Mouse (Mus musculus) adrenal gland, adult 8-10 months (tissue): ENCODE results near the gene Acvr1. TPM values are rescaled to one million over a fixed set of nuclear protein-coding genes. Genes with fewer than 3 reads are reported as not detected.

ENCODE experiments used
- DNase-seq: peaks from one replicate; pipeline ENCODE4 v3.0.0; 2022
- total RNA-seq, 4 experiments: library from RNA; stranded (reverse); gene quantifications; 2 replicates each; pipeline ENCODE4 v1.2.4; 2022

The Acvr1 gene
- total RNA-seq, 4 experiments from 2014 or later = 32.9 to 91.3 (median 59.6) TPM

DNA sequence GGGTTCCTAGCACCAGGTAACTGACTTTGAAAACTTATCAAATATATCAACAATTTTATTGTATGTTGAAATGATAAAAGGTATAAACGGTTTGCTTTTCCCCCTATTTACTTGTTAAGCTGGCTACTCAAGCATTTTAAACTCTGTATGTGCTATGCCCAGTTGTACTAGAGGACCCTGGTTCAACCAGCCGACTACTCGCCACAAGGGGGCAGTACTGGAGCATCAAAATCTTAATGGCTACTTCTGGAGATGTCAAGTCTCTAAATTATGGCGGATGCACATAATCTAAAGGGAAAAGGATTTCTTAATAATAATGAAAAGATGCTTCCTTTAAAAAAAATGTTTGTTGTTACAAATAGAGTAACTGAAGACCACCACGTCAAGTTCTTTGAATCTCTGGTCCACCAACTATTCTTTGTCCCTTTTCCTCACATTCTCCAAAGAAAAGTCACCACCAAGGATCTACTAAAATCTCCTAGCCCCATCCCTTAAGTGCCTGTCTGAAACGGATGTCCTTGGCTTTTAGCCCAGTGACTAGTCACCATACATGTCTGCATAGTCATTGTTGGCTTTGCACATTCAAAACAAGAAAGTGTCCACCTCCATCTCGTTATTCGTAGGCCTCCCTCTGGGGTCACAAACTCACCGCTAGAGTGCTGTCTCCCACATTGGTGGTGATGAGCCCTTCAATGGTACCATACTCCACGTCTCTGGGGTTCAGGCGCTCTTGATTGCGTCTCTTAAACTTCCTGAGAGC, 89.8 kb downstream of the Acvr1 start:
- DNase-seq = peak; percentile 75

DNA sequence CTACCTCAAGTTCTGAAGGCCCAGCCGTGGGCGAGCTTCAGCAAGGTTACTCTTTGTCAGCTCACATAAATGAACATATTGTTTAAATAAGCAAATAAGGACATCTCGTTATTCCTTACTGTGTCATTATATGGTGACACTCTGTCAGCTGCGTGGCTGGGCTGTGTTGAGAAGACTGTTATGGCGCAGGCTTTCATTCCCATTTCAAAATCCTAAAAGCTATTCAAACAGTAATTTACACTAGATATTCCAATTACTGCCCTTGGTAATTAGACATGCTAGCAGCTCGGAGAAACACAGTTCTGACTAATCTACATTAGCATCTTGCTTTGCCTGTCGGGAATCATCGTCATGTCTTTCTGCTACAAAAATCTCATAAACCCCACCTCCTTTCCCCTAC, 91.4 kb downstream of the Acvr1 start:
- DNase-seq = no peak

DNA sequence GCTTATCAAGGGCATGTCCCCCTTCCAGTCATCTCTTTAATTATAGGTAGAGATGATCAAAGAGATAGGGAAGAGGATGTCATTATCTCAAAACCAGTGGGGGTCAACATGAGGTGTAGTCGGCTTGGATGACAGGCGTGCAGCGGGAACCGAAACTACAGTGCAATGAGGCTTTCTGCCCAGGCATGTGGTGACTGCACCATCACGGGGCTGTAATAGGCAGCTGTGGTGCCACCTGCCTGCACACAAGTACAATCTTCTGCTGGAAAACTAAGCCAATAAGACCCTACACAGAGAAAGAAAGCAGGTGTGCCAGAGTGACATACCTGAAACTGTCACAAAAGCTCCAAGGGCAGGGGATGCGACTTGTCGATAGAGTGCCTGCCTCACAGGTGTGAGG, 96.7 kb downstream of the Acvr1 start:
- no peak for DNase-seq

DNA sequence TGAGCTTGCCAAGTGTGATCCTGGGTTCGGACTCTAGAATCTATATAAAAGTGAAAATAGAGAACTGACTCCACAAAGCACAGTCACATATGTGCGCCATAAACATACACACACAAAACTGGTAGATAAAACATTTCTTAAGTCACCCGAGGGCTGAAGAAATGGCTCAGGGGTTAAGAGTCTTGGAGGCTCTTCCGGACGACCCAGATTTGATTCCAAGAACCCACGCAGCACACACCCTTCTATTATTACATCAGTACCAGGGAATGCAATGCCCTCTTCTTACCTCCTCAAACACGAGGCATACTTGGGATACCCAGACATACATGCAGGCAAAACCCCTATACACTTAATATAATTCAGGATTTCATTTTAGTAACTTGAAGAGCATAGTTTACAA, 97.1 kb downstream of the Acvr1 start, which contains the start of gene Gm17409:
Gm17409 (plus strand) TSS at position 301 of the 400 bp plus-strand sequence.
- DNase-seq = no peak

DNA sequence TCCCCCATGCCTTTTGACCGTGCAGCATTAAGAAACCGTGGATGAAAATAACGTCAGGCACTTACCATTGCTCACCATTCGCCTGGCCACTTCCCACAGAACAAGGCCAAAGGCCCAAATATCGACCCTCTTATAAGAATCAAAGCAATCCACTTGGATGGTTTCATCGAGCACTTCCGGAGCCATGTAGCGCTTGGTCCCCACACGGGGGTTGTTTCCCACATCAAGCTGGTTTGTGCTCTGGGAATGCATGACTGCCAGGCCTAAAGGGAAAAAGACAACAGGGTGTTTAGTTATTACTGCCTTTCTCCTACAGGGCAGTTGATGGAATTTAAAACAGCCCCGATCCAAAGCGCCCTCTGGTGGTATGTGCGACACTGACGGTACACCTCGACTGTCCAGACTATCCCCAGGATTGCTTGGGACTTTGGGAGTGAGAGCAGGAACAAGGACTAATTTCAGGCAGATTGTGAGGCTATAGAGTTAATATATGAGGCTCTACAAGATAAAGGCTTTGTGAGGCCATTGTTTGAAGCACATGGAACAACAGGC, 108.1 kb downstream of the Acvr1 start:
- DNase-seq = peak; percentile 25

DNA sequence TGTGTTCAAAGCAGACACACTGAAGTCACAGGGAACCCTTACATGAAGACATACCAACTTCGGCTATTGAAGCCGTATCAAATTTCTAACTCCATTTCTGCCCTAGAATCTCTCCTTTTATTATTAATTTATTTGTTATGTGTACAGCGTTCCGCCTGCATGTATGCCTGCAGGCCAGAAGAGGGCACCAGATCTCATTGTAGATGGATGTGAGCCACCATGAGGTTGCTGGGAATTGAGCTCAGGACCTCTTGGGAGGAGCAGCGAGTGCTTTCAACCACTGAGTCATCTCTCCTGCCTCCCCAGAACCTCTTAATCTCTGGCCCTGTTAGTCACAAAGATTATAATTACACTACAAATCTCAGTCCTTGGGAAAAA, 109.5 kb downstream of the Acvr1 start:
- DNase-seq = no peak

DNA sequence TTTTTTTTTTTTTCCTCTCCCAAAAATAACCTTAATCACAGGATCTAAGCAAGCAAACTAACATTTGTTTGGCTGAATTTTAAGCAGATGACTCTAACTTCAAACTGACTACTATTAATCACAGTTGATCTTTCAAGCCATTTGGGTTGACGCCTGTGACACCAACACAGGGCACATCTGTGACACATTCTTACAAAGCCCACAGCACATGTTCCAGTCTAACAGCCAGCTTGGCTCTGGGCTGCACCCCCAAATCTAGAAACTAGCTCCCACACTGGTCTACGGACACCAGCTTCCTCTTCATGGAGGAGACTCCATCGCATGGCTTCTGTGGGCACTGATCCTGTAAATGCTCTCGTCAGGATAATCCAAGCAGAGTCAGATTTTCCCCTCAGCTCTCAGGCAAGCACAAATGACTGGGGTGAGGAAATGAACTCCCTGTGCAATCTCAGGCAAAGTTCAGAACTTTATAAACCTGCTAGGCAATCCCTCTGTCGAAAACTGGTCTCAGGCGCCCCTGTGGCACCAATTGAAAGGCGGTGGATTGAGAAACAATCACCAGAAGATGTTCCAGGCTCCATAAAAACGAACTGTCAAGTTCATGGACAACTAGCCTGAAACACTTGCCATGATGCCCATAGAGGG, 110.0 kb downstream of the Acvr1 start:
- DNase-seq = peak; percentile 21

DNA sequence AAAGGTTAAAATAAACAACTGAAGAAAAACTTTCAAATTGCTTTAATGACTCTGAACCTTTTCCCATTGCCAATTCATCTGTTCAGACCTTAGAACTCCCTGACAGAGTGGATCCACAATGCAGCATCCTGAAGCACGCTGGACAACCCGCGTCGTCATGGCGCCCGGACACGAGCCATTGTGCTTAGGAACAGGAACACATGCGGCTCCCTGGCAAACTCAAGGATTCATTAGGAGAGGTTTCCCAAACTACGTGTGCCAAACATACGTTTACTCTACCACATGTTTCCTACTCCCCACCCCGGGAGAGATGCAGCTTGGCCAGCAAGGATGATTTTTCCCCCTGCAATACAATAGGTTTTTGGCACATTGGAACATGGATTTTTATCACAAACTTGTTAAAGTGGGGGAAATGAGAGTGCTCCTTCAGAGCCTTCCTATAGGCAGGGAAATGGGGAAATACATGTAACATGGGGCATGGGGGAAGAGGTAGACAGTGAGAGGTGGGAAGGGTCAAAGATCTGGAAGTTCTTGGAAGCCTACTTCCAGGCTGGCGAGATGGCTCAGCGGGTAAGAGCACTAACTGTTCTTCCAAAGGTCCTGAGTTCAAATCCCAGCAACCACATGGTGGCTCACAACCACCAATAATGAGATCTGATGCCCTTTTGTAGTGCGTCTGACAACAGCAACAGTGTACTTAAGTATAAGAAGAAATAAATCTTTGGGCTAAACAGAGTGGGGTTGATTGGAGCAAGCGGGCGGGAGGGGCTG, 112.7 kb downstream of the Acvr1 start:
- DNase-seq = no peak

DNA sequence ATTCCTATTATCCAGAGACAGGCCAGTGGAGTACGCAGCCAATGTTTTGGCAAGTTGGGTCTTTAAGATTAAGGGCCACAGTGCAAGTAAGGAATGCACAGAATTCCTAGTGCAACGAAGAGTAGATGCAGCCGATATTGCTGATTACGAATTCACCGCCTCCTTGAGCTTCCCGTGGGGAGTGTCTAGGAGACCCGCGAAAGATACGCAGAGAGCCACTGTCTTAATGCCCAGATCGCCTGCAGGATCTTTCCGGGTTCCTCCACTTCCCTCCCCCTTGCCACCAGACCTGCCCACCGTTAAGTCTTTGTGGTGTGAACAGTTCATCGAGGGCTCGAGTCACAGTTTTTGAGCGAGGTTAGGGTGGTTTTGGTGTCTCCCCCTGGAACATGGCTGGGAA, 120.0 kb downstream of the Acvr1 start:
- no peak for DNase-seq

DNA sequence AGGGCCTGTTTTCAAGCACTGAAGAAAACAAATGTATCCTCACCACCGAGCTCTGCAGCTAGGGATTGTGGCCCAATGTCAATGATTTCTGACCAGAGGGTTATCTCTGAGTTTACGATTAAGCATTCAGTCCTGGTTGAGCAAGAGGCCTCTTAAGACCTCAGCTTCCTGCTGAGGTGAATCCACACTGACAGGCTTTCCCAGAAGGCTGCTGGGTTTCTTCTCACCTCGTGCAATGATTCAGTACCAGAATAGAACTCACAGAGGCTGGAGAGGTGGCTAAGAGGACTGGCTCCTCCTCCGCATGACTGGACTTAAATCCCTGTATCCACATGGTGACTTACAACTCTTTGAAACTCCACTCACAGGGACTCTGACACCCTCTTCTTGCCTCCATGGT, 123.8 kb downstream of the Acvr1 start:
- DNase-seq = no peak

DNA sequence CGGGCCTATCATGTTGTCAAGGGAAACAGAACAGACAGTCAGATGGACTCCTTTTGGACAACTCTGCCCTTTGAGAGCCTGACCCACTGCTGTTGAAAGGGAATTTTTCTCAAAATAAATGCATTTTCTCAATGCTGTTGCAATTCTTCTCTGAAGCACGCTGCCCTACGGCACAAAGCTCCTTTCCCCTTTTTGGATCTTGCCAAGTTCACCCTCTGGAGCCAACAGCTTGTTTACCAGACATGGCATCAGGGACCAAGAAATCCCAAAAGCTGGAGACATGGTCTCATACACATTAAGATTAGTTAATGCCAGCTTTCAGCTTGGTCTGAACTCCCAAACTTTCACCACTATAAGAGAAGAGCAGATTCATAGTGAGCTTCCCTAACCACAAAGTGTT, 130.0 kb downstream of the Acvr1 start:
- no peak for DNase-seq

DNA sequence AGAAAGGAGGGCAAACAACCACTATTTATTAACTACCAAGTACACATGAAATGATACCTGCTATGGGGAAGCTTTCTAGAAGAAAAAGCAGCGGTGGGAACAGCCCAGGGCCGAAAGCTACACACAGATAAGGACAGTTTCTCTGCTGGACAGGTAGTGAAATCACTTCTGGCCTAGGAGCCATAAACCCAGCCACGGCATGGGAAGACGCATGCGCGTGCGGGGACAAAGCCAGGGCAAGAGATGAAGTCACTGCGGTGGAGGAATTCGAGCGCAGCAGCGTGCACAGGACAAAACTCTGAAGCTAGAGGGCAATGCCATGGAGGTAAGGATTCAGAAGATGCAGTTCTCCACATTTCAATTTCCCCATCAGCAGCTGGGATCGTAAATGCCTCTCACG, 131.4 kb downstream of the Acvr1 start:
- no peak for DNase-seq

DNA sequence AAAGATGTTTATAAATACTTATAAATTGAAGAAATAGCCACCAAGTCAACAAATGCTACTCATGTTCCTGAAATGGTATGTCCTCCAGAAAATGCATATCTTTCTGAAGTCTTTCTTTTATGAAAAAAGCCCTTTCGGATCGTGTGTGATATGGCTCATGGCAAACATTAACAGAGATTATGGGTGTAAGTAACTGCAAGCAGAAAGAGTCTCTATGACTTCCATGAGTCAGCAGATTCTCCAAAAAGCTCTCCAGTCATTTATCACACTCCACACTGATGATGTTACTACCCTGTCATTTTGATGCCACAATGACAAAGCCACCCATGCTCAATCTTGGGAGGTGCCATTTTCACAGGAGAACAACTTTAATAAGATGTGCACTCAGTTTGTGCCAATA, 132.5 kb downstream of the Acvr1 start:
- no peak for DNase-seq

DNA sequence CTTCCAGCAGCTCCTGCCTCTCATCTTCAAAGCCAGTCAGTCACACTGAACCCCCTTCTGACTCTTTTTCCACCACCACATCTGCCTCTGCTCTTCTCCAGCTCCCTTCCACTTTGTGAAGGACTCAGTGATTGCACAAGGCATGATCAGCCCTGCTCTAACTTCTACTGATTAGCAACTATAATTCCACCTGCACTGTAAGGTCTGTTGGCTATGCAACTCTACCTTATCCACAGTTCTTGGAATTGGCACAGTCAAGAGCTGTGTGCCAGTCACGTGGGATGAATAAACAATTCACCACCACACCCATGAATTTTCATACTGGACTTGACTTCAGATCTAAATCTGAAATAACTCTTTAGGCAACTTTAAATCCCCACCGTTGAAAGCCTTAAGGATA, 133.6 kb downstream of the Acvr1 start:
- no peak for DNase-seq

DNA sequence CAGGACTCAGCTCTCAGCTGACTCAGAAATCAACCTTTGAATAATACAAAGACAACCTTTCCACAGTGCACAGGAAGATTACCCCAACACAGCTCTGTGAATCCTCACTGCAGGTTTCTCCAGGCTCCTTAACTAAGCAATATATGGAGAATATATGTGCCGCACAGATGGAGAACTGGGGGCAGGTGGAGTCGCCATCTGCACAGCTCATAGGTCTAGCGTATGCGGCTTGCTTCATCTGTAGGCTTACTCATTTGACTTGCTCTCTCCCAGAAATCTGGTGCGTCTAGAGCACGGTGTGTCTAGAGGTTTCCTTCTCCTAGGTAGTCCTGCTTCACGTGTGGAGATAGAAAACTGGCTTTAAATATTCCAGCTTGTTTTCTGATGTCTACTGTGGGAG, 134.7 kb downstream of the Acvr1 start:
- no peak for DNase-seq

DNA sequence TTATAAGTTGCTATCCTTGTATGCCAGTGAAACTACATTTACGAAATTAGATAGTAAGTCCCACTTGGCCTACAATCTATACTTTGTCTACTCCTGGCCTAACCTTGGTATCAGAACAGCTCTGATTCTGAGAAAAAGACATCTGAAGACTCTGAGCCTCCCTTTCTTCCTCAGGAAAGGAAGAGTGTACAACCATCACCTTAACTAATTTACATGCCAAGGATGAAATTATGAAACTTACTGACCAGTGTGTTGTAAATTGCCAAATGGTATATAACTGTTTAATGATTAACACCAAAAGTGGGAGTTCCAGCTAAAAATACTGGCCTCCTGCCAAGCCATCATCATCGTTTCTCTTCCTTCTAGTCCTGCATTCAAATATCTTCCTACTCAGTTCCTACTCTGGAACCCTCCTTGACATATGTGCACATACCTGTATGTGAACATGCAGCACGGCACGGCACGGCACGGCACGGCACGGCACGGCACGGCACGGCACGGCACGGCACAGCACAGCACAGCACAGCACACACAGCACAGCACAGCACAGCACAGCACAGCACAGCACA, 141.4 kb downstream of the Acvr1 start:
- DNase-seq = no peak

DNA sequence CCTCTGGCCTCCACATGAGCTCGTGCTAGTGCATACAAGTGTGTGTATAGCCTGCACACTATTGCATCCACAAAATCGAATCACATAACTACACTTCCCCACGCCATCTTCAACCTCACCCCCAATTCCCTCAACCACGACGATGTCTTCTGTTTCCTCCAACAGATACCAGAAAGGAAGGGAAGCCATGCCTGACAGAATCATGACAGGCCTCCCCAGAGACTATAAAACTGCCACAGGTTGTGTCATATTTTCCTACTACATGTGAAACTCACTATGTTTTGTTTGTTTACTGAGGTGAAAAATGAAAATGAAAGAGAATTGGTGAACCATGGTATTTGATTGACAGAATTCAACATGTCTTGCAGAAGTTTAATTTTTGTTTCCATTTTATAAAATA, 143.6 kb downstream of the Acvr1 start:
- DNase-seq = no peak

DNA sequence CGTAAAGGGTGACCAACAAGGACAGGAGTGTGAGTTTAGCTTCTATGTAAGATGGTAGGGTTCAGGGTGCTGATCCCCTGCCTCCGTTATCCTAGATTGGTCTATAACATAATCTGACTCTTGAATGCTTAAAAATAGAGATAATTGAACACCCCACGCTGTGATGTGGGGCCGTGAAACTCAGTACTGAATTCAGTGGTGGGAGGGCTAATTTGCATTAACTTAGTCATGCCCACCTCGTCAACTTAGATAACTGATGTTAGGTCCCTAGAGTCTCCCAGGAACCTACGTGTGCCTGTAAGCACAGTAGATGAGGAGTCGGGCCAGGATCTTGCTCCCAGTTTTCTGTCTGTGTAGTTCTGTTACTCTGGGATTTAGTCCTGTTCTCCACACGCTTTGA, 147.4 kb downstream of the Acvr1 start:
- no peak for DNase-seq

DNA sequence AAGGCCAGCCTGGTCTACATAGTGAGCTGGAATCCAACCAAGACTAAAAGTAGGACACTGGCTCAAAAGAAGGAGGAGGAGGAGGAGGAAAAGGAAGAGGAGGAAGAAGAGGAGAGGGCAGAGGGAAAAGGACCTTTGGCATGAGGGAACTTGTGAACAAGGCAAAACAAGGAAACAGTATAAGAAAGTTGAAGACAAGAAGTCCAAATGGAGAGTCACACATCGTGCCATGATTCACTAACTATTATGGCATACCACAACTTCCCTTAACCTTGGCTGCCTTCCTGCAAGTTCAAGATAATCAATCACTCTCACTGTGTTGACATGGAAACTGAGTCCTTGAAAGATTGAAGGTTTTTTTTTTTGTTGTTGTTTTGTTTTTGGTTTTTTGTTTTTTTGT, 148.8 kb downstream of the Acvr1 start:
- DNase-seq = no peak

DNA sequence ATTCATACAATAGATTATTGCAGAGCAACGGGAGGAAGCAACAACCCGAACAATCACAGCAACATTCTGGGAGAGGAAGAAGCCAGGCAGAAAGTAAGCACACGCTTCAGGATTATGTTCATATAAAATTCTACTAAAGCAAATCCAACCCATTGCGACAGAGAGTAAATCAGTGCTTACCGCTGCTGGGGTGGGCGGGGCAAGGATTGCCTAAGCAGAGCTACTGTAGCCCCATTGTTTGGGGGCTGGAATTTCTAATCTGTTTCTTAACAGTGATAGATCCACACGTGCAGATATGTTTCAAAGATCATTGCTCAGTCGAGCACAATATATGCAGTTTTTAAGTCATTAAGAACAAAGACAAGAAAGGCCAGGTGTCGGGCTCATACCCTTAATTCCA, 149.3 kb downstream of the Acvr1 start:
- no peak for DNase-seq

DNA sequence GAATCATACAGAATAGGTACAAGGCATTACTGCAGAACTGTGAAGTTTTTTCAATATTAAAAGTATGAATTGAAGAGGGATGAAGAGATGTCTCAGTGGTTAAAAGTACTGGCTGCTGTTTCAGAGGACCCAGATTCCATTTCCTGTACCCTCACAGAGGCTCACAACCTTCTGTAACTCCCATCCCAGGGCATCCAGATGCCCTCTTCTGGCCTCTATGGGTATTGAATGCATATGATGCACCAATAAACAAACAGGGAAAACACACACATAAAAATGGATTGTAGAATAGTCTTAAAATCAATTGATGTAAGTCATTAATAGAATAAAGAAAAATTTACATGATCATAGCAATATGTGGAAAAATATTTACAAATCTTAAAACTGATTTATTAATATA, 151.9 kb downstream of the Acvr1 start:
- no peak for DNase-seq

DNA sequence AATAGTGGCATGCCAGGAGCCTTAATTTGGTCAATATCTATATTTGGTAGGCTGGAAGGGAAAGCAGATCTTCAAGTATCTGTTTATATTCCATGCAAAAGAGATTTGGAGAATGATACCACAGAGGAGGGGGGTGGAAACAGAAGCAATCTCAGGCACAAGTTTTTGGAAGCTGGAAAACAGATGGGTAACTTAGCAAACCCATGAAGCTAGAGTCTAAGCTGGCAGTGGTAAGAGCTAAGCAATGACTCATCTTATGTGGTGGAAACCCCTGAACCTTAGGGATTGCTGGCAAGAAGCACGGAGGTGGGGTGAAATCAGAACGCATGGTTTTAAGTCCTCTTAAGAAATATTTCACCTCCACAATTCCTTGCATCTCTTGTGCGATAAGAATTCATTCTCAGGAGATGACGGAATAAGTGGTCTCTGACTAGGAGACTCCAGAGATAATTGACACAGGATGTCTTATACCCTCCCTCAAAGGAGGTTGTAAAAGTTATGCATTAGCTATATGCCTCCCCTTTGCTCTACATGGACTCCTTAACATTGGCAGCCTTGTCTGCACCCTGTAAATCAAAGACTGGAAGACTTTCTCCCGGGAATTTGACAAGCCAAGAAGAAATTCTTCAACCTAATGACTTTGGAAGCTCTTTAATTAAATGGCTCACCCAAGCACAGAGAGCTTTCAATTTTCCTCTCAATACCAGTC, 157.9 kb downstream of the Acvr1 start:
- no peak for DNase-seq
